Mouse (Mus musculus): ENCODE measurements at regions not wholly inside any gene's neighbourhood (a gene's known extent, or its start where the extent isn't known, plus 50 kb on each side); places are given as distances from the start of the nearest gene placed in this dataset.

DNA sequence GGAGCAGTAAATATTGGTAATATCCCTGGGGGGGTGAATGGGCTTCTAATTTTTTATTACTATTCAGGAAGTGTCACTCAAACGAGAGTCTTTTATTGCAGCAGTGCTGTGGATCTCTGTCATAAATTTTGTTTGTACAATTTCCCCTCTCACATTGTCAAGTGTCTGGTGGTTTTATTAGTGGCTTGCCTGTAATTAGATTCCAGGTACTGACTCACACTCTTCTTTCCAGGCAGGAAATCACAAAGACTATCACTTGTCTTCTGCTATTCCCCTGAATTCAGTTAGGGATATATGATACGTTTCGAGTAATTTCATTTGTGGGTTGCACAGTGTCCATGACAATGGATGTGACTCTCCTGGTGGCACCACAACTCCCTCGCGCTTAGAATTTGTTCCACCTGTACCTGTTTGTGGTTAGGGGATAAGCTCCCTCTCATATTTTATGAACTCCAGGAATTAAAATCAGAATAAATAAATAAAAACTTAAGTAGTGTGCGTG is 517.4 kb downstream of the Adgrl2 start:
- no peak for TF ChIP-seq CTCF (IDR thresholded peaks at IDR 0.05; ENCODE audit: borderline replicate concordance, extremely low read depth, insufficient read depth, insufficient read length)
- TF ChIP-seq POLR2A (IDR thresholded peaks at IDR 0.05; ENCODE audit: borderline replicate concordance, extremely low read depth, insufficient read depth, insufficient read length, poor library complexity, severe bottlenecking), result no peak
